Mouse (Mus musculus) urinary bladder, postnatal 36 days (tissue): ENCODE measurements around the gene Gm4952.
A peak's percentile ranks its signal among the peaks of the same experiment; 100 is the strongest.

Experiments
- DNase-seq, 2 experiments: peaks; one replicate each; pipeline ENCODE4 v3.0.0; 2022; ENCODE audit warnings: low spot score in 2 of 2, mixed read lengths in 1 of 2

Gene Gm4952

GRCm38 (mm10) chr19:12599674-12600073 lies at the start of gene Gm4952:
TSS of gene Gm4952 (plus strand) at chr19:12599974.
- DNase-seq: no peak

DNA sequence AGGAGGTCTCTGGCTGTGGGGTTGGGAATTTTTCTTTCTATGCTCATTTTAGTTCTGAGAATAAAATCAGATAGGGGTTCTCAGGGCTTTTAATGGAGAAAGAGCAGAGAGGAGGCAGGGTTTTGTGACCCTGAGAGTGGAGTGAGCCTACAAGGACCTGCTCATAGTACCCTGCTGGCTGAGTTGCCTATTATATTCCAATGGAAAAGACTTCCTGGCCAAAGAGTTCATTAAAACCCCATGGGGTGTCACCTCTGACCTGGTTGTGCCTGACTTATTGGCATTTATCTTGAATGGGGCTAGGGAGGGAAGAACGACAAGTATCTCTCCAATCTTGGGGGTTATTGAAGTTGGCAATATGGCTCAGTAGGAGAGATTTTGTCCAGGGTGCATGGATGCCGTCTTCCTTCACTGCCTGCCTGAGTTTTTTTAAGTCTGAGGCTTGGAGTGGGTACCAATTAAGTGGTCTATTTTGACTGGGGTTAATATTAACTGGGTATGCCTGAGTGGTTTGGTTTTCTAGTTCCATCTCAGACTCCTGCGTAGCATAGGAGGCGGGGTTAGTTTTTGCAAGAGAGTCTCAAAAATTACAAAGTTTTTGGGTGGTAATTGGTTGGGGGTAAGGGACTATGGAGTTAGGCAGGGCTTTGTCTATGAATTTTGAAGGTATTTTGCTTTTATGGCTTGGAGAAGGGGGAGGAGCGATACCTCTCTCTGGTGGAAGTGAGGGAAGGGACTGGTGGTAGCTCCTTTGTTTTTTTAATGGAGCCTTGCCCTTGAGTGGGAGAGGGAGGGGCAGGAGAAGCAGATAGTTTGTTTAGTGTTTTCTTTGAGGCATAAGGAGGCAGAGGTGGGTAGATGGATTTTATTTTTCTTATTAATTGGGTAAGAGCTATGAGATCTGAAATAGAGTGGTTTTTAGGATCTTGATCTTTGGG lies 49.5 kb upstream of the Gm4952 start:
- no peak for DNase-seq

DNA sequence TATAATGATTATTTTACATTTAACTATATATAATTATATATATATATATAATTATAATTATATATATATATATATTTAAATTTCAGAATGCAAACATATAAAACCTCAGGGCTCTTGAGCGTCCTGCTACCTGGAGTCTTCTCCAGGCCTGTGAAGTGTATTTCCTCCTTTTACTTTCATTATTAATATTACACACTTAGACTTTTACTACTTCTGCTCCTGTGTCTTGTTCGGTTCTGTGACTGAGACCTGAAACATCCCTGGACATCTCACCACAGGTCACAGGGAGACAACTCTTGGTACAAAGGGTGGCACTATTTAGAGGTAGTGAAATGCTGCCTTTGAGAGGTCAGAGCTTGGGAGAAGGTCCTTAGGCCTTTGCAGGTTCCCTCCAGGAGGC lies 43.5 kb upstream of the Gm4952 start:
- DNase-seq: no peak

DNA sequence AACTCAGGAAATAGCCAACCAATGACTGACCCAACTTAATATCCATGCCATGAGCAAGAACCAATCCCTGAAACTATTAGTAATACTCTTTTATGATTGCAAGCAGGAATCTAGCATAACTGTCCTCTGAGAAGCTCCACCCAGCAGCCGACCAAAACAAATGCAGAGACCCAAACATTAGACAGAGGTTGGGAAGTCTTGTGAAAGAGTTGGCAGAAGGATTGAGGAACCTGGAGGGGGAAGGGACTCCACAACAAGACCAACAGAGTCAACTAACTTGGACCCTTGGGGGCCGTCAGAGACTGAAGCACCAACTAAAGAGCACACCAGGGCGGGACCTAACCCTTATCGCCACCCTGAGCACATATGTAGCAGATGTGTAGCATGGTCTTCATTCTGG lies 41.6 kb upstream of the Gm4952 start:
- DNase-seq: no peak

GRCm38 (mm10) chr19:12564197-12564596 lies 35.6 kb upstream of the Gm4952 start:
- no peak for DNase-seq

DNA sequence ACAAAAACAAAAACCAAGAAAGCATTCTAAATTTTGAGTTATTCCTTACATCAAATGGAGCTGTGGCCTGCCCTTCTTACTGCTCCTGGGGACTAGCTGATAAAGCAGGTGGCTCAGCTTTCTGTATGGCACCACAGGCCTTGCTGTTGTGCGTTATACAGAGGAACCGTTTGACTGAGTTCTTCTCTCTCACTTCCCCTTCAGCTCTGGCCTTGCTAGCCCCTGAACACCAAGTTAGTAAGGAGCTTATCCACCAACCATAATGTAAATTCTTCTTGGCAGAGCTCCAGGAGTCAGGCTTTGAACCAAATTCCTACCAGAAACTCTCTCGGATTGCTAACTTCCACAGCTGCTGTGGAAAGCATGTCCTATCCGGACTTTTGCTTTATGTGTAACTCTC lies 32.8 kb upstream of the Gm4952 start:
- DNase-seq: no peak

DNA sequence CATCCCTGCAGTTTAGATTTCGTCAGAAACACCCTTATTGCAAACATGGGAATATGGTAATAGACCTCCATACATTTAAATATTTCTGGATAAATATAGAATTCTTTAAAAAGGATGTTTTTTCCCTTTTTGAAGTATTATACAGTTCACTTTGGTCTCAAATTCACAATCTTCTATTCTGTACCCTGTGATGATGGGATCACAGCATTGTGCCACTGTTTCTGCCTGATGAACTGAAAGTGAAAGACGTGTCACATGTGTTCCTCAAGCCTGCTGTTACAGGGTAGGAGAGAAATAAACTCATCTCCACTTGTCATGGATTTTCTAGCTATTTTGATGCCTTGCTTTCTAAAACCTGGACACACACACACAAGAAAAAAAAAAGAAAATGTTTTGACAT lies 28.9 kb upstream of the Gm4952 start:
- no peak for DNase-seq

GRCm38 (mm10) chr19:12571687-12572086 lies 28.1 kb upstream of the Gm4952 start:
- DNase-seq: no peak

DNA sequence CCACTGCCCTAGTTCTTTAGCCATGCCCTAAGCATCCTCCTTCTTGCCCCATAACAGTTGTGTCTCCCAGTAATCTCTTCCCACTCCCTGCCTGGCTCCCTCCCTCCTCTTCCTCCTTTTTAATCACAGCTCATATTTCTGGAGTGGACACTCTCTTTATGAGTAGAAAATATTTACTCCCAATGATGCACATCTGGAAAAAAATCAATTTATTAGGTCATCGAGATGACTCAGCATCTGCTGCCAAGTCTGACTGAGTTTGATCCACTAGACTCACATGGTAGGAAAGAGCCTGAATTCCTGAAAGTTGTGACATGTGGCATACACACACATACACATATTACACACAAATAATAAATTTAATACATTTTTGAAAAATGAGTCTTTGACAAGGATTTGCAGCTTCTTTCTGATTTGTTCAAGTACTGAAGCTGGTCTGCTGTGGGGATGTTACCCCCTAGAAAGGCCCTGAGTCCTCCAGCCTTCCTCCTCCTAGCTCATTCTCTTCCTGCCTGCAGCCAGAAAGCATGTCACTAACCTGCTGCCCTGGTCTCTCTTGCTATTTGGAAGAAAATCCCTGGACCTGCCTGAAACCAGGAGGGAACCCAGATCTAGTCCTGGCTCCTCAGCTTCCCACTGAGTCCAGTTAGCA lies 27.0 kb upstream of the Gm4952 start:
- no peak for DNase-seq

GRCm38 (mm10) chr19:12573266-12574011 lies 26.3 kb upstream of the Gm4952 start:
- DNase-seq: peak; percentile 78 to 93

DNA sequence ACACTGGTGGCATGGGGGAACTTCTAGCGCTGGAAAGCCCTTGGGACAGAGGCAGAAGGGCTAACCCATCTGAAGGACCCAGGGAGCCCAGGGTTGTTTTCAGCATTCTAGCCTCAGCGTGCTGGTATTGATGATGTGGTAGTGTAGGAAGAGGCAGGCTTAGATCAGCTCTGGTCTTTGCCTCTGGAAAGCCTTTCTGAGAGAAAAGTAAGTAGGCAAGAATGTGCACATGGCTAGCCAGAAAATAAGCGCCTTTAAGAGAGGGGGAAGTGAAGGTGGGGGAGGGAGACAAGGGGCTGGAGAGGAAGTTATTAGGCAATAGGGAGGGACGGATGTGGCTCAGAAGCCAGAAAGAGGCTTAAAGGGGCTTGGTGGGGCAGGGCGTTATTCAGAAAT lies 25.8 kb upstream of the Gm4952 start:
- DNase-seq: peak in 1 of 2 experiments; percentile 31

DNA sequence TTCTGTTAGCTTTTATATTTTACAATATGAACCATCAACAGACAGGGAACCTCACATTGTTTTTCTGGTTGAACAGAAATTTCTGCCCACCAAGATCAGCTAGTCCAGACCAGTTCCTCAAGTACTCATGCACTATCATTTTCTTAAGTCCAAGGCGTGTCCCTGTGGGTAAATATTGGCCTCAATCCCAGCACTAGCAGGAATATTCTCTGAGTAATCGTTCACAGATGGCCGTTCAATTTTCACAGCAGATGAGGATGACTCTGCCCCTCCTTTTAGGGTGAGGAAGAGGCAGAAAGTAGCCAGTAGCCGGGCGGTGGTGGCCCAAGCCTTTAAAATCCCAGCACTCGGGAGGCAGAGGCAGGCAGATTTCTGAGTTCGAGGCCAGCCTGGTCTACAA lies 24.7 kb upstream of the Gm4952 start:
- peak; percentile 42 to 53 for DNase-seq

DNA sequence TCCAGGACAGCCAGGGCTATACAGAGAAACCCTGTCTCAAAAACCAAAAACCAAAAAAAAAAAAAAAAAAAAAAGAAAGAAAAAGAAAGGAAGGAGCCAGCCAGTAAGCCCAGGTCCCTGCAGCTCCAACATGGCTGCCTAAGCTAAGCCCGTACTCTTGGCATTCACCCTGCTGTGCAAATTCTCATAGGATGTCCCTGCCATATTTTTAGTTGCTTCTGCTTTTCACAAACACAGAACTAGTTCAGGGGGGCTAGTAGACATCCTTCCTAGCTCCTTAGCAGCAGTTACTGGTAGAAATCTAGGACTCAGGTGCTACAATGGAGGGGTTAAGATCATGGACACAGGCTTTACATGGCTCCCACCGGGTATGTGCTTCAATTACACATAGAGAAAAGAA lies 24.3 kb upstream of the Gm4952 start:
- DNase-seq: no peak

GRCm38 (mm10) chr19:12576639-12577038 lies 23.1 kb upstream of the Gm4952 start:
- no peak for DNase-seq

DNA sequence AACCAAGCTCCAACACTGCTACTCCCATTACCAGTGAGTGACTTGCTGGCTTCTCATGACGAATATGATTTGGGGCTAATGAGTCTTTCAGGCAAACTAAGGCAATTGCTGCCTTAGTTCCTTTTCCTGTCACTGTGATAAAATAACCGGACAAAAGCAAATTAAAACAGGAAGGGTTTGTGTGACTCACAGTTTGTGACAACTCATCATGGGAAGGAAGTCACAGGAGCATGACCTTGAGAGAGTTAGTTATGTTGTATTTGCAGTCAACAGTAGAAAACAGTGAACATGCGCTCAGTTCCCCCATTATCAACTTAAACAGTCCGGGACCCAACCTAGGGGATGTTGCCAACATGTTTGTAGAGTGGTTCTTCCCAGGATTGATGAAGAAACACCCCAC lies 14.5 kb upstream of the Gm4952 start:
- DNase-seq: no peak

- DNase-seq: peak; percentile 65 to 66
These were observed 7.9 kb upstream of the Gm4952 start for GRCm38 (mm10) chr19:12591908-12592307.

DNA sequence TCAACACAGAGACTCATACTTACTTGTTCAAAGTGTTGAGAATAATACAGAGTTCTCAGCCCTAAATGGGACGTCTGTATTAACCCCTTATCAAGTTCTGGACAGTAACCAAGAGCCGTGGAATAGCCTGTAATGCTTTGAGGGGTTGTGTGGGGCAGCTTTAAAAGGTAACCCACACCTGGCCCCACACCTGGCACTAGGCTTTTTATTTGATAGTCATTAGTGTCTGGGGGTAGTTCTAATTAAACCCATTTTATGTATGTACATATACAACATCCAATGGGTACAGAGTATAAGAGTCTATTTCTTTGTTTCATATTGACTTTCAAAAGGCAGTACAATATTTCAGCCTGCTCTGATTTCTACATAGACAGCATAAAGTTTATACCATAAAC lies 4.6 kb upstream of the Gm4952 start:
- DNase-seq: no peak

GRCm38 (mm10) chr19:12595530-12596289 lies 4.1 kb upstream of the Gm4952 start:
- peak; percentile 34 to 69 for DNase-seq

DNA sequence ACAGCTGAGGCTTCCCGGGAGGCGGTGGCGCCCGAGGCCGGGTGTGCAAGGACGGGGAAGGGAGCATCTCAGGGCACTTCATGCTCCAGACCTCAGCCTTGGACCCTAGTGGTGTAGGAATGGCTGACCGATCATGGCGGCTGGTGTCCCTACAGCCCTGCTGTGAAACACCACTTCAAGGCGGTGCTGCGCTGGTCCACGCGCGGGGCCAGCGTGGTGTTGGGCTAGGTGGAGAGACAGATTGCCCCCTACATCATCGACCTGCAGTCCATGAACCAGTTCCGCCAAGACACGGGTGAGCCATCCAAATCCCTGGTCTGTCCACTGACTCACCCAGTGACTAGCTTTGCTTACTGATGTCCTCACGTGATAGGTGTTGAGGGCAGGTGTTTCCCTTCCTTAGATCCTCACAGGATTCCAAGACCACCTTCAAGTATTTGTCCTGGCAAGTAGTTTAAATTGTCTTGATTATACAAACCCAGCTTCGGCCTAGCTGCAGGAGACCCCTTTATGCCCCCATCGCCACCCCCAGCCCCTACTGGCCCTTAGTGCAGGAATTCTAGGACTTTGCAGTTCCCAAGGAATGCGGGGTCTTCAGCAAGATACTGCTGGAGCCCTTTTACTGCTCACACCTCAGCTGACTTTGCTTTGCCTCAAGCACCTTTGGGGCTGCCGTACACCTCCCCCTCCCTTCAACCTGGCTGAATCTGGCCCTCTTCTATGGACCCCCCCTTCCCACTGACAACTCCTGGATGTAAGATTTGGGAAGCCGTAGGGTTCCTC lies 3.3 kb upstream of the Gm4952 start:
- DNase-seq: peak in 1 of 2 experiments; percentile 12

DNA sequence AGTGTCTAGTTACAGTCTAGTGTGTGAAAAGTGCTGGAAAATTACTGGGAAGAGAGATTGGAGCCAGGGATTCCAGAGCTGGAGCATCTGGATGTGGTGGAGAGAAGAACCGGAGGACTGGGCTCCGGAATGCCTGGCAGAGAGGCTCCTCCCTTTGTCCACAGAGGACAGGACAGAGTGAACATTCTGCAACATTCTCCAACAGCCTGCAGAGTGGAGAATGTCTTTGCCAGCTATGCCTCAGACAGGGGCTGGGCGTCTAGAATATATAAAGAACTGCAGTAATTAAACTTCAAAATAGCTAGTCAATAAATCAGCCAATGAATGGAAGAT lies 2.7 kb upstream of the Gm4952 start:
- no peak for DNase-seq

- no peak for DNase-seq
These were observed 1.1 kb upstream of the Gm4952 start for GRCm38 (mm10) chr19:12598674-12599073.
